23 mouse cellular contexts compared by ENCODE assay signal in the genomic region with DNA sequence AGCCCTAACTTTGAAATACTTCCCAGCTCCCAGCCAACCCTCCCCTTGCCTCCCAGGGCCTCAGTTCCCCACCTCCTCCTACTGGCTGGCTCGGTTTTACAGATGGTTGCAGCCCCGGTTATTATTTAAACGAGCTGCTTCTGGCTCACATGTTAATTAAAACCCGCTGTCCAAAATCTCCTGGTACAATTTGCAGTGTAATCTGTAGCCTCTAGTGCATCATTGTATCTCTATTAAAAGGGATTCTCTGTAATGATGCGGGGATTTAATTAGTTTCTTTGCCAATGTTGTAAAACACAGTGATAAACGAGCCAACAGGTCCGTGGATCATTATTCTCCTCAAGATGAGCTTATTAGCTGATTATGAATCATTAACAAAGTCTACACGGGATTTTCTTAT.
DNase-seq lines count a peak whose midpoint lies in the region; ATAC-seq and TF ChIP-seq lines count a peak whose summit lies in the region.
"Had no signal": no experiment of that assay in that cellular context is flagged by ENCODE, and none has a peak within 500 bp of the region (broad histone marks: within the 10 kb centered on the region; RNA-seq: fewer than 3 reads in every experiment).

No protein-coding gene starts in this region.

- 60% methylated on average over 8 of the region's 8 CpGs for WGBS in embryonic facial prominence, embryonic 11.5 days
- 71% methylated on average over 8 of the region's 8 CpGs for WGBS in embryonic facial prominence, embryonic 10.5 days
- 45% methylated on average over 8 of the region's 8 CpGs for WGBS in hindbrain, embryonic 14.5 days
- WGBS in hindbrain, embryonic 11.5 days: 74% methylated on average over 8 of the region's 8 CpGs
- WGBS in midbrain, postnatal 0 days: 49% methylated on average over 8 of the region's 8 CpGs
- 49% methylated on average over 8 of the region's 8 CpGs for WGBS in midbrain, embryonic 13.5 days
- WGBS in neural tube, embryonic 15.5 days: 30% methylated on average over 8 of the region's 8 CpGs

- H3K27ac ChIP-seq in embryonic facial prominence, embryonic 11.5 days (replicated peaks; ENCODE audit: low read depth, low read length): no peak overlapping the region
- no peak overlapping the region for H3K27ac ChIP-seq in embryonic facial prominence, embryonic 10.5 days (replicated peaks)
- no peak overlapping the region for H3K27ac ChIP-seq in hindbrain, embryonic 14.5 days
- H3K27ac ChIP-seq in hindbrain, embryonic 11.5 days (ENCODE audit: low read depth, low read length): no peak overlapping the region
- no peak overlapping the region for H3K27ac ChIP-seq in midbrain, postnatal 0 days (ENCODE audit: low read depth, low read length)
- H3K27ac ChIP-seq in midbrain, embryonic 13.5 days: no peak overlapping the region
- H3K27ac ChIP-seq in neural tube, embryonic 15.5 days (replicated peaks): no peak overlapping the region
- H3K27ac ChIP-seq: kidney, postnatal 0 days; liver, embryonic 15.5 days had no signal

- no peaks in the 10 kb centered on the region for H3K9me3 ChIP-seq in embryonic facial prominence, embryonic 11.5 days (replicated peaks; ENCODE audit: control insufficient read depth, low read length)
- H3K9me3 ChIP-seq in embryonic facial prominence, embryonic 10.5 days: no peaks in the 10 kb centered on the region
- no peaks in the 10 kb centered on the region for H3K9me3 ChIP-seq in hindbrain, embryonic 14.5 days (ENCODE audit: control insufficient read depth, low read length)
- H3K9me3 ChIP-seq in hindbrain, embryonic 11.5 days (ENCODE audit: control insufficient read depth, low read length): no peaks in the 10 kb centered on the region
- no peaks in the 10 kb centered on the region for H3K9me3 ChIP-seq in midbrain, postnatal 0 days (ENCODE audit: low read length)
- no peaks in the 10 kb centered on the region for H3K9me3 ChIP-seq in midbrain, embryonic 13.5 days
- no peaks in the 10 kb centered on the region for H3K9me3 ChIP-seq in neural tube, embryonic 15.5 days (replicated peaks)
- H3K9me3 ChIP-seq: embryonic facial prominence, embryonic 15.5 days; liver, embryonic 15.5 days had no signal

- H3K4me2 ChIP-seq in embryonic facial prominence, embryonic 11.5 days (ENCODE audit: low read depth, low read length): no peak overlapping the region
- no peak overlapping the region for H3K4me2 ChIP-seq in hindbrain, embryonic 14.5 days (replicated peaks)
- no peak overlapping the region for H3K4me2 ChIP-seq in hindbrain, embryonic 11.5 days (replicated peaks; ENCODE audit: low read depth, low read length)
- no peak overlapping the region for H3K4me2 ChIP-seq in midbrain, postnatal 0 days (ENCODE audit: low read depth, low read length, poor library complexity, severe bottlenecking)
- no peak overlapping the region for H3K4me2 ChIP-seq in midbrain, embryonic 13.5 days (replicated peaks)
- H3K4me2 ChIP-seq in neural tube, embryonic 15.5 days: no peak overlapping the region
- H3K4me2 ChIP-seq: embryonic facial prominence, embryonic 15.5 days; liver, embryonic 15.5 days; lung, embryonic 14.5 days had no signal

- no peak for ATAC-seq in embryonic facial prominence, embryonic 11.5 days (replicated peaks; ENCODE audit: insufficient number of reproducible peaks, low FRiP score, low TSS enrichment, low read depth)
- ATAC-seq in hindbrain, embryonic 14.5 days (ENCODE audit: low FRiP score): peak; percentile 34
- no peak for ATAC-seq in hindbrain, embryonic 11.5 days (ENCODE audit: low FRiP score)
- ATAC-seq in midbrain, postnatal 0 days (ENCODE audit: low FRiP score): no peak
- no peak for ATAC-seq in midbrain, embryonic 13.5 days
- ATAC-seq in neural tube, embryonic 15.5 days (ENCODE audit: low FRiP score): peak; percentile 81
- ATAC-seq: activated CD4-positive, CD25-positive, alpha-beta regulatory T cell, adult 4 months; intestine, embryonic 16.5 days had no signal

- no peak overlapping the region for H3K4me3 ChIP-seq in embryonic facial prominence, embryonic 11.5 days (ENCODE audit: low read depth, low read length)
- H3K4me3 ChIP-seq in embryonic facial prominence, embryonic 10.5 days: no peak overlapping the region
- no peak overlapping the region for H3K4me3 ChIP-seq in hindbrain, embryonic 14.5 days (replicated peaks; ENCODE audit: low read length)
- no peak overlapping the region for H3K4me3 ChIP-seq in hindbrain, embryonic 11.5 days (ENCODE audit: low read depth, low read length)
- no peak overlapping the region for H3K4me3 ChIP-seq in midbrain, postnatal 0 days (ENCODE audit: low read depth, low read length)
- H3K4me3 ChIP-seq in midbrain, embryonic 13.5 days (replicated peaks): no peak overlapping the region
- no peak overlapping the region for H3K4me3 ChIP-seq in neural tube, embryonic 15.5 days (replicated peaks)
- H3K4me3 ChIP-seq: embryonic facial prominence, embryonic 15.5 days; liver, embryonic 15.5 days had no signal

- no peaks in the 10 kb centered on the region for H3K27me3 ChIP-seq in embryonic facial prominence, embryonic 11.5 days (ENCODE audit: control insufficient read depth, insufficient read depth, low read length)
- H3K27me3 ChIP-seq in embryonic facial prominence, embryonic 10.5 days (replicated peaks; ENCODE audit: low read depth, poor library complexity, severe bottlenecking): peaks cover 54% of the 10 kb centered on the region
- H3K27me3 ChIP-seq in hindbrain, embryonic 14.5 days (ENCODE audit: control insufficient read depth, insufficient read depth, low read length): peaks cover 34% of the 10 kb centered on the region; the same call in 1 of the 2 replicates
- no peaks in the 10 kb centered on the region; the same call in 1 of the 2 replicates for H3K27me3 ChIP-seq in hindbrain, embryonic 11.5 days (ENCODE audit: control insufficient read depth, insufficient read depth, low read length)
- H3K27me3 ChIP-seq in midbrain, postnatal 0 days (ENCODE audit: insufficient read depth, low read length): peaks cover 4% of the 10 kb centered on the region; the same call in 1 of the 2 replicates
- H3K27me3 ChIP-seq in midbrain, embryonic 13.5 days: peaks cover 14% of the 10 kb centered on the region
- H3K27me3 ChIP-seq in neural tube, embryonic 15.5 days (replicated peaks): peaks cover 59% of the 10 kb centered on the region
- H3K27me3 ChIP-seq: embryonic facial prominence, embryonic 15.5 days; liver, embryonic 15.5 days had no signal

- no peak overlapping the region for H3K9ac ChIP-seq in embryonic facial prominence, embryonic 11.5 days (replicated peaks; ENCODE audit: low read length)
- no peak overlapping the region for H3K9ac ChIP-seq in hindbrain, embryonic 14.5 days
- no peak overlapping the region for H3K9ac ChIP-seq in hindbrain, embryonic 11.5 days (ENCODE audit: low read depth, low read length)
- no peak overlapping the region for H3K9ac ChIP-seq in midbrain, postnatal 0 days (replicated peaks; ENCODE audit: low read length, poor library complexity, severe bottlenecking)
- H3K9ac ChIP-seq in midbrain, embryonic 13.5 days (replicated peaks): no peak overlapping the region
- no peak overlapping the region for H3K9ac ChIP-seq in neural tube, embryonic 15.5 days (replicated peaks)
- H3K9ac ChIP-seq: embryonic facial prominence, embryonic 15.5 days; liver, embryonic 15.5 days; lung, embryonic 14.5 days had no signal

- no peaks in the 10 kb centered on the region for H3K4me1 ChIP-seq in embryonic facial prominence, embryonic 11.5 days (ENCODE audit: control insufficient read depth, insufficient read depth, low read length)
- peaks cover 24% of the 10 kb centered on the region for H3K4me1 ChIP-seq in embryonic facial prominence, embryonic 10.5 days
- peaks cover 7% of the 10 kb centered on the region for H3K4me1 ChIP-seq in hindbrain, embryonic 14.5 days (replicated peaks; ENCODE audit: control insufficient read depth, insufficient read depth, low read length)
- H3K4me1 ChIP-seq in hindbrain, embryonic 11.5 days (replicated peaks; ENCODE audit: control insufficient read depth, insufficient read depth, low read length): 0 out of 2 replicates have a peak, but pooled peaks cover 2% of the 10 kb centered on the region
- no peaks in the 10 kb centered on the region for H3K4me1 ChIP-seq in midbrain, postnatal 0 days (ENCODE audit: insufficient read depth, low read length)
- H3K4me1 ChIP-seq in midbrain, embryonic 13.5 days (replicated peaks): peaks cover 16% of the 10 kb centered on the region
- peaks cover 23% of the 10 kb centered on the region for H3K4me1 ChIP-seq in neural tube, embryonic 15.5 days
- H3K4me1 ChIP-seq: liver, embryonic 15.5 days had no signal

- no peak for TF ChIP-seq CTCF in midbrain, postnatal 0 days (IDR thresholded peaks at IDR 0.05)

- DNase-seq in embryonic facial prominence, embryonic 11.5 days (ENCODE audit: low spot score): peak; percentile 43
- DNase-seq in embryonic facial prominence, embryonic 10.5 days (ENCODE audit: low spot score): no peak
- peak; percentile 56 for DNase-seq in hindbrain, embryonic 14.5 days (ENCODE audit: low spot score)
- DNase-seq in hindbrain, embryonic 11.5 days (ENCODE audit: low spot score): no peak
- peak; percentile 60 for DNase-seq in midbrain, postnatal 0 days (ENCODE audit: low spot score)
- no peak for DNase-seq in thymus, postnatal 0 days (ENCODE audit: low spot score)
- DNase-seq: adrenal gland, postnatal 36 days; cerebellum, adult 8-10 months; cerebellum, postnatal 25 days; gastrocnemius, postnatal 14 days; heart, postnatal 14 days; kidney, adult 8-10 months; kidney, postnatal 4 days; layer of hippocampus, postnatal 36 days; lung, embryonic 14.5 days; lung, postnatal 14 days had no signal

- no peaks in the 10 kb centered on the region for H3K36me3 ChIP-seq in embryonic facial prominence, embryonic 11.5 days (replicated peaks; ENCODE audit: control insufficient read depth, insufficient read depth, low read depth, low read length)
- no peaks in the 10 kb centered on the region for H3K36me3 ChIP-seq in embryonic facial prominence, embryonic 10.5 days (replicated peaks)
- H3K36me3 ChIP-seq in hindbrain, embryonic 14.5 days (replicated peaks; ENCODE audit: control insufficient read depth, insufficient read depth): no peaks in the 10 kb centered on the region
- H3K36me3 ChIP-seq in hindbrain, embryonic 11.5 days (ENCODE audit: control insufficient read depth, insufficient read depth, low read length): no peaks in the 10 kb centered on the region
- H3K36me3 ChIP-seq in midbrain, postnatal 0 days (ENCODE audit: insufficient read depth, low read length): no peaks in the 10 kb centered on the region
- H3K36me3 ChIP-seq in midbrain, embryonic 13.5 days: no peaks in the 10 kb centered on the region
- H3K36me3 ChIP-seq in neural tube, embryonic 15.5 days: no peaks in the 10 kb centered on the region
- H3K36me3 ChIP-seq: embryonic facial prominence, embryonic 15.5 days; liver, embryonic 15.5 days had no signal

Comparison
In these comparisons a context has a peak if more than half of its experiments do, and no peak if none do; other contexts are left out.
1. ATAC-seq: peak in hindbrain, embryonic 14.5 days (single experiment) and neural tube, embryonic 15.5 days (single experiment); none in embryonic facial prominence, embryonic 11.5 days (single experiment), hindbrain, embryonic 11.5 days (single experiment), midbrain, postnatal 0 days (single experiment) and midbrain, embryonic 13.5 days (single experiment).
2. DNase-seq: peak in embryonic facial prominence, embryonic 11.5 days (single experiment), hindbrain, embryonic 14.5 days (single experiment) and midbrain, postnatal 0 days (single experiment); none in embryonic facial prominence, embryonic 10.5 days (single experiment), hindbrain, embryonic 11.5 days (single experiment) and thymus, postnatal 0 days (single experiment).